In genomic region chr2:62423343-62423776, GRCm38 (mm10) we compare ENCODE assay signal across 18 mouse cellular contexts. TPM values are rescaled to one million over a fixed set of nuclear protein-coding genes. Genes with fewer than 3 reads are reported as not detected.
DNase-seq lines count a peak whose midpoint lies in the region; ATAC-seq lines count a peak whose summit lies in the region.
"Had no signal": no experiment of that assay in that cellular context is flagged by ENCODE, and none has a peak within 500 bp of the region (broad histone marks: within the 10 kb centered on the region; RNA-seq: fewer than 3 reads in every experiment).

No protein-coding gene starts in this region.

- no peaks in the 10 kb centered on the region for H3K9me3 ChIP-seq in heart, embryonic 10.5 days
- H3K9me3 ChIP-seq in kidney, embryonic 16.5 days (ENCODE audit: low read length) = no peaks in the 10 kb centered on the region
- no peaks in the 10 kb centered on the region for H3K9me3 ChIP-seq in liver, embryonic 12.5 days (replicated peaks)
- H3K9me3 ChIP-seq: forebrain, embryonic 13.5 days; hindbrain, embryonic 10.5 days; lung, embryonic 15.5 days had no signal

- WGBS in heart, embryonic 10.5 days = 25% methylated on average over 4 of the region's 4 CpGs
- WGBS in kidney, embryonic 16.5 days = 24% methylated on average over 4 of the region's 4 CpGs
- WGBS in liver, embryonic 12.5 days (ENCODE audit: insufficient replicate concordance) = 48% methylated on average over 4 of the region's 4 CpGs

- H3K36me3 ChIP-seq in heart, embryonic 10.5 days = no peaks in the 10 kb centered on the region
- no peaks in the 10 kb centered on the region for H3K36me3 ChIP-seq in kidney, embryonic 16.5 days (ENCODE audit: insufficient read depth, low read length)
- H3K36me3 ChIP-seq in liver, embryonic 12.5 days = no peaks in the 10 kb centered on the region
- H3K36me3 ChIP-seq: hindbrain, embryonic 10.5 days; lung, embryonic 15.5 days had no signal

- DNase-seq in heart, adult 18-20 months = peak; percentile 20 to 29
- DNase-seq in heart, embryonic 10.5 days (ENCODE audit: low spot score) = no peak
- no peak for DNase-seq in kidney, adult 8-10 months
- peak; percentile 60 for DNase-seq in NIH3T3 (ENCODE audit: low read depth)
- peak; percentile 28 for DNase-seq in embryo, embryonic 11 days
- DNase-seq: adrenal gland, adult 2 months; cerebellum, adult 11-12 months; midbrain, embryonic 14.5 days; right cerebral cortex, adult 18-20 months; thymus, postnatal 36 days had no signal

- no peak overlapping the region for H3K9ac ChIP-seq in kidney, embryonic 16.5 days (replicated peaks; ENCODE audit: low read length)
- no peak overlapping the region for H3K9ac ChIP-seq in liver, embryonic 12.5 days
- H3K9ac ChIP-seq: forebrain, embryonic 13.5 days; lung, embryonic 15.5 days had no signal

- H3K4me3 ChIP-seq in heart, embryonic 10.5 days = no peak overlapping the region
- no peak overlapping the region for H3K4me3 ChIP-seq in kidney, embryonic 16.5 days (ENCODE audit: low read length)
- no peak overlapping the region for H3K4me3 ChIP-seq in liver, embryonic 12.5 days
- H3K4me3 ChIP-seq: forebrain, embryonic 13.5 days; hindbrain, embryonic 10.5 days; lung, embryonic 15.5 days had no signal

- H3K27ac ChIP-seq in heart, embryonic 10.5 days = no peak overlapping the region
- peak overlapping the region; percentile 6; the same call in 1 of the 2 replicates for H3K27ac ChIP-seq in kidney, embryonic 16.5 days (ENCODE audit: low read length)
- no peak overlapping the region for H3K27ac ChIP-seq in liver, embryonic 12.5 days
- H3K27ac ChIP-seq: forebrain, embryonic 13.5 days; hindbrain, embryonic 10.5 days; lung, embryonic 15.5 days; macrophage had no signal

- ATAC-seq in kidney, embryonic 16.5 days (ENCODE audit: low FRiP score, low TSS enrichment) = peak; percentile 67
- ATAC-seq in liver, embryonic 12.5 days = no peak
- no peak for ATAC-seq in erythroblast, adult 5-6 weeks (replicated peaks; ENCODE audit: low FRiP score, poor library complexity, severe bottlenecking)
- ATAC-seq: forebrain, embryonic 13.5 days had no signal

- H3K4me2 ChIP-seq in kidney, embryonic 16.5 days (replicated peaks; ENCODE audit: low read depth, low read length) = no peak overlapping the region
- no peak overlapping the region for H3K4me2 ChIP-seq in liver, embryonic 12.5 days
- H3K4me2 ChIP-seq: forebrain, embryonic 13.5 days; liver, embryonic 11.5 days; lung, embryonic 15.5 days had no signal

- H3K27me3 ChIP-seq in heart, embryonic 10.5 days (ENCODE audit: insufficient read depth, poor library complexity, severe bottlenecking) = no peaks in the 10 kb centered on the region
- no peaks in the 10 kb centered on the region for H3K27me3 ChIP-seq in kidney, embryonic 16.5 days (ENCODE audit: insufficient read depth, low read length)
- H3K27me3 ChIP-seq in liver, embryonic 12.5 days (replicated peaks) = no peaks in the 10 kb centered on the region
- H3K27me3 ChIP-seq: forebrain, embryonic 13.5 days; lung, embryonic 15.5 days had no signal

- no peaks in the 10 kb centered on the region for H3K4me1 ChIP-seq in heart, embryonic 10.5 days
- no peaks in the 10 kb centered on the region for H3K4me1 ChIP-seq in kidney, embryonic 16.5 days (ENCODE audit: insufficient read depth, low read length)
- no peaks in the 10 kb centered on the region for H3K4me1 ChIP-seq in liver, embryonic 12.5 days
- H3K4me1 ChIP-seq: forebrain, embryonic 13.5 days; hindbrain, embryonic 10.5 days; lung, embryonic 15.5 days had no signal

RNA-seq across cellular contexts. Expression of gene Dpp4, which starts 11.3 kb away (rescaled TPM):
- 1 to 10 TPM; 2.3 to 5.1 TPM for total RNA-seq in heart, adult 18-20 months (2021)
- 8.7 and 11.8 TPM in 2 replicates for polyA plus RNA-seq in heart, embryonic 10.5 days (2016; fragmentation: Nextera tagmentation; extraction: Ambion mirVana)
- polyA plus RNA-seq in kidney, embryonic 16.5 days (2015; fragmentation: Nextera tagmentation; extraction: Ambion mirVana) = 118 and 125 TPM in 2 replicates
- polyA plus RNA-seq in liver, embryonic 12.5 days (2016; fragmentation: Nextera tagmentation; extraction: Ambion mirVana) = 5.7 and 6.7 TPM in 2 replicates
- total RNA-seq in erythroblast, adult 5-6 weeks (2015; ENCODE audit: low replicate concordance) = 2.5 and 3.3 TPM in 2 replicates
- total RNA-seq in erythroblast, adult 5-6 weeks (2017; ENCODE audit: low replicate concordance) = 2.6 and 3.2 TPM in 2 replicates

Comparison
In these comparisons a context has a peak if more than half of its experiments do, and no peak if none do; other contexts are left out.
1. DNase-seq: peak in heart, adult 18-20 months (2 of 2), NIH3T3 (single experiment) and embryo, embryonic 11 days (single experiment); none in heart, embryonic 10.5 days (single experiment) and kidney, adult 8-10 months (0 of 2).